Mouse (Mus musculus) intestine, postnatal 0 days (tissue): ENCODE results near the gene Mosmo. TPM values are rescaled to one million over a fixed set of nuclear protein-coding genes. Genes with fewer than 3 reads are reported as not detected.
"Not testable (repeated sequence)": the region's sequence is repeated elsewhere in the genome, so short reads cannot be mapped to it uniquely, and the experiment has no call there.

Source experiments
- ATAC-seq: fragments of 200-750 bp; cut with Nextera tagmentation; 2 replicates; pipeline ENCODE4 v1.8.0; 2017; ENCODE audit warnings: mild to moderate bottlenecking, moderate TSS enrichment, moderate library complexity
- H3K27ac ChIP-seq: fragments of 300-500 bp; sonication (generic); 2 replicates; pipeline ENCODE4 v1.5.1; 2014; ENCODE audit warnings: mild to moderate bottlenecking, low read depth, low read length, moderate library complexity
- H3K27me3 ChIP-seq: fragments of 300-500 bp; sonication (generic); replicated peaks from 2 replicates; pipeline ENCODE4 v1.6.1; 2014; ENCODE audit warnings: low read length, mixed read lengths; ENCODE audit not compliant: control insufficient read depth, insufficient read depth
- H3K36me3 ChIP-seq: fragments of 300-500 bp; sonication (generic); 2 replicates; pipeline ENCODE4 v1.6.1; 2014; ENCODE audit warnings: mild to moderate bottlenecking, moderate library complexity; ENCODE audit not compliant: control insufficient read depth, insufficient read depth
- H3K4me1 ChIP-seq: fragments of 300-500 bp; sonication (generic); replicated peaks from 2 replicates; pipeline ENCODE4 v1.6.1; 2014; ENCODE audit warnings: antibody characterized with exemption, low read length, mixed read lengths; ENCODE audit not compliant: control insufficient read depth, insufficient read depth
- H3K4me2 ChIP-seq: fragments of 300-500 bp; sonication (generic); replicated peaks from 2 replicates; pipeline ENCODE4 v1.6.1; 2014; ENCODE audit warnings: low read depth, mild to moderate bottlenecking, moderate library complexity
- H3K4me3 ChIP-seq: fragments of 300-500 bp; sonication (generic); 2 replicates; pipeline ENCODE4 v1.5.1; 2014; ENCODE audit warnings: low read depth, low read length
- H3K9ac ChIP-seq: fragments of 300-500 bp; sonication (generic); 2 replicates; pipeline ENCODE4 v1.6.1; 2014; ENCODE audit warnings: mild to moderate bottlenecking, low read depth, low read length
- H3K9me3 ChIP-seq: fragments of 300-500 bp; sonication (generic); 2 replicates; pipeline ENCODE4 v1.6.1; 2016; ENCODE audit warnings: mixed run types; ENCODE audit not compliant: control insufficient read depth
- CTCF ChIP-seq: sonication (generic); IDR thresholded peaks from 2 replicates; pipeline ENCODE4 v1.5.1; 2016; ENCODE audit warnings: low read depth, mild to moderate bottlenecking, control low read depth, antibody characterized with exemption, moderate library complexity
- WGBS: fragments of 180-500 bp; shearing (Covaris S2); extraction: QIAGEN DNeasy Blood & Tissue Kit; methylation state at CpG from one replicate; pipeline ENCODE4 v1.1.7; 2014; 5-methylcytosine and 5-hydroxymethylcytosine counted together
- polyA plus RNA-seq: library from polyadenylated mRNA; unstranded; fragments of >200 nt; fragmentation: Nextera tagmentation; extraction: Ambion mirVana; gene quantifications from 2 replicates; pipeline ENCODE4 v1.2.1, GENCODE M21; 2015

Mosmo gene
- polyA plus RNA-seq, 1 experiment from 2014 or later: 7.4 TPM

GRCm38 (mm10) chr7:120695641-120696040, 18.2 kb downstream of the Mosmo start:
- Histone ChIP-seq H3K9me3 (no peaks in the 10 kb centered on the region), H3K27ac (no peak overlapping the region), H3K4me3 (no peak overlapping the region), H3K9ac (no peak overlapping the region), H3K4me1 (no peaks in the 10 kb centered on the region), H3K4me2 (no peak overlapping the region), H3K27me3 (no peaks in the 10 kb centered on the region), H3K36me3 (0 out of 2 replicates have a peak, but pooled peaks cover 3% of the 10 kb centered on the region)
- no peak for ATAC-seq
- 72% methylated on average over 1 of the region's 1 CpGs for WGBS
- TF ChIP-seq CTCF: no peak

DNA sequence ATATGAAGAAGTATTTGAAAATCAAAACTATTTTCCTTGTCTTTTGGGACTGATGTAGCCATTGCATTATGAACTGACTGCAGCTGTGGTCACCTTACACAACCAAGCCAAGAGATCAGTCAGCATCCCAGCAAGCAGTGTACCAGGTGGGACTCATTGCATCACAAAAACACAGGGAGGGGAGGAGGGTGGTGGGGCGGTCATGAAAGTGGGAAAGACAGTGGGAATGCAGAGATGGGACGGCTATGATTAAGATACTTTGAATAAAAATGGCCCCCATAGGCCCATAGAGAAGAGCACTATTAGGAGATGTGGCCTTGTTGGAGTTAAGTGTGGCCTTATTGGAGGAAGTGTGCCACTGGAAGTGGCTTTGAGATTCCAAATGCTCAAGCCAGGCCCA, 18.9 kb downstream of the Mosmo start:
- Histone ChIP-seq H3K4me2 (no peak overlapping the region), H3K27ac (no peak overlapping the region), H3K9me3 (no peaks in the 10 kb centered on the region), H3K4me3 (no peak overlapping the region), H3K9ac (no peak overlapping the region), H3K27me3 (no peaks in the 10 kb centered on the region), H3K4me1 (no peaks in the 10 kb centered on the region), H3K36me3 (0 out of 2 replicates have a peak, but pooled peaks cover 3% of the 10 kb centered on the region)
- 98% methylated on average over 2 of the region's 2 CpGs for WGBS
- no peak for ATAC-seq
- no peak for TF ChIP-seq CTCF

DNA sequence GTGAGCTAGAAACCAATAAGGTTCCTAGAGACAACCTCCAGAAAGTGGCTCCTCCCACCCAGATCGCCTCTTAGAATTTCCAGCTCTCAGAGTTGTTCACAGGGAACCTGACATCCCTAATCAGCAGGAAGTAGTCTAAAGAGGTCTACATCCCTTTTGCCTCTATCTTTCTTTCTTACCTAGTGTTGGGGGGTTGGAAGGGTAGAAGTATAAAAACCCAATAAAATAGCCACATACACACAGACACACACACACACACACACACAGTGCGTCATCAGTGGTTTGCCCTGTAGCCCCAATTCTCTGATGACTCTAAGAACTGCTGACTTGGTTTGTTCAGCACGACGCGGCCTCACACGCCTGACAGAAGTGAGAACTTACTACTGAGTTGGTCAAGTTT, 22.2 kb downstream of the Mosmo start:
- H3K4me2 ChIP-seq: no peak overlapping the region
- H3K27me3 ChIP-seq: no peaks in the 10 kb centered on the region
- no peak for ATAC-seq
- no peak overlapping the region for H3K4me3 ChIP-seq
- H3K9ac ChIP-seq: no peak overlapping the region
- H3K4me1 ChIP-seq: no peaks in the 10 kb centered on the region
- no peaks in the 10 kb centered on the region for H3K9me3 ChIP-seq
- no peak overlapping the region for H3K27ac ChIP-seq
- TF ChIP-seq CTCF: no peak
- H3K36me3 ChIP-seq: no peaks in the 10 kb centered on the region
- WGBS: 81% methylated on average over 6 of the region's 6 CpGs

DNA sequence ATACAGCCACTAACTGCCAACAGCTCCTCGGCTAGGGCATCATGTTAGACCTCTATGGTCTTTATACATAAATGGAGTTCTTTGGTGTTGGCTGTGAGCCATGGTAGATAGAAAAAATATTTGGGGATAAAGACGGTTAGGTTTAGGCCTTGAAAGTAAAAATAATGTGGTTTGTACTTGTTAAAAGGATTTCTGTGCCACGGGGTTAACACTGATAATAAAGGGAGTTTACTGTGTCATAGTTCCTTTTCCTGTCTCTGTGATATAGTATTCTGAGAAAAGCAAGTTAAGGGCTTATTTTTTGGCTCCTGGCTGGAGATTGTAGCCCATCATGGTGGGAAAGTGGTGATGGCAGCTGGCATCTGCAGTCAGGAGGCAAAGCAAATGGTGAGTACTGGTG, 26.5 kb downstream of the Mosmo start:
- Histone ChIP-seq H3K27me3 (no peaks in the 10 kb centered on the region), H3K9ac (no peak overlapping the region), H3K4me3 (no peak overlapping the region), H3K4me2 (no peak overlapping the region), H3K9me3 (no peaks in the 10 kb centered on the region), H3K36me3 (no peaks in the 10 kb centered on the region), H3K27ac (no peak overlapping the region), H3K4me1 (no peaks in the 10 kb centered on the region)
- no peak for ATAC-seq
- 62% methylated on average over 3 of the region's 3 CpGs for WGBS
- no peak for TF ChIP-seq CTCF

DNA sequence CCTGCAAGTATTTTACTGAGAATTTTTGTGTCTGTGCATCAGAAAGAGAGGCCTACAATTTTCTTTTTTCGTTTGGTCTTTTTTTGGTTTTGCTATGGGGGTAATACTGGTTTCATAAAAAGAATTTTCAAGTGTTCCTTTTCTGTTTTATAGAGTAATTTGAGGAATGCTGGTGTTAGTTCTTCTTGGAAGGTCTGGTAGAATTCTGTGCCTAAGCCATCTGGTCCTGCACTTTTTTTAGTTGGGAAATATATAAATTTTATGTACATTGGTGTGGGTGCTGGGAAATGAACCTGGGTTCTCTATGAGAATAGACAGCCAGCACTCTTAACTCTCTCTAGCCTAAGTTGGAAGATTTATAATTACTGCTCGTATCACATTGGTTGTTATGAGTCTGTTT, 34.7 kb downstream of the Mosmo start:
- Histone ChIP-seq H3K4me1 (no peaks in the 10 kb centered on the region), H3K9me3 (no peaks in the 10 kb centered on the region), H3K4me2 (no peak overlapping the region), H3K36me3 (no peaks in the 10 kb centered on the region), H3K4me3 (no peak overlapping the region), H3K9ac (no peak overlapping the region), H3K27ac (no peak overlapping the region), H3K27me3 (no peaks in the 10 kb centered on the region)
- 93% methylated on average over 2 of the region's 2 CpGs for WGBS
- TF ChIP-seq CTCF: no peak
- ATAC-seq: no peak

- H3K27me3 ChIP-seq: no peaks in the 10 kb centered on the region
- no peaks in the 10 kb centered on the region for H3K9me3 ChIP-seq
- no peak overlapping the region for H3K27ac ChIP-seq
- no peak for TF ChIP-seq CTCF
- H3K9ac ChIP-seq: no peak overlapping the region
- H3K4me1 ChIP-seq: no peaks in the 10 kb centered on the region
- ATAC-seq: no peak
- 91% methylated on average over 2 of the region's 2 CpGs for WGBS
- H3K4me2 ChIP-seq: no peak overlapping the region
- H3K36me3 ChIP-seq: no peaks in the 10 kb centered on the region
- H3K4me3 ChIP-seq: no peak overlapping the region
Observed at GRCm38 (mm10) chr7:120713225-120713624, 35.8 kb downstream of the Mosmo start.

DNA sequence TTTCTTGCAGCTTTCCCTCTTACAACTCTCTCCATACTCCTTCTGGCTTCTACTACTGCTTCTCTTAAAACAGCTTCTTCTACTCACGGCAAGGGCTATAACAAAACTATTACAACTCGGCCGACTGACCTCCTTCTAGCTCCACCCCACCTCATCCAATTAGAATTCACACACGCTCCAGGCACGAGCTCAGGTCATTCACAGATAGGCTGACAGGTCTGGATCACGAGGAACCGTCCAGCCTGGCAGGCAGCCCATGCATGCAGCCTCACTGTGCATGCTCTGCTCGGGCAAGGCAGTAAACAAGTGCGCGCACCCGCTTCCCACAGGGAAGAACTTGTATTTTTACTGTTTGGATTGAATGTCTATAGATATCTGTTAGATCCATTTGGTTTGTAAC, 36.5 kb downstream of the Mosmo start:
- H3K4me3 ChIP-seq, H3K36me3 ChIP-seq, H3K9ac ChIP-seq, H3K4me2 ChIP-seq, ATAC-seq, H3K4me1 ChIP-seq, H3K27me3 ChIP-seq, H3K27ac ChIP-seq, H3K9me3 ChIP-seq: not testable (repeated sequence)
- WGBS: 87% methylated on average over 11 of the region's 11 CpGs
